Mouse (Mus musculus): ENCODE data around the gene Spdye4c. TPM values are rescaled to one million over a fixed set of nuclear protein-coding genes. Genes with fewer than 3 reads are reported as not detected.

Gene Spdye4c
- polyA plus RNA-seq, 1 experiment, result not detected

- TF ChIP-seq FOSL1 (IDR thresholded peaks at IDR 0.05; ENCODE audit: insufficient read depth, low read length, poor library complexity, severe bottlenecking), result no peak
- TF ChIP-seq USF1 (IDR thresholded peaks at IDR 0.05; ENCODE audit: low read depth), result no peak
- no peak for TF ChIP-seq CEBPB (IDR thresholded peaks at IDR 0.05; ENCODE audit: low read depth)
- no peak for TF ChIP-seq MAX (IDR thresholded peaks at IDR 0.05)
- no peak for TF ChIP-seq MYOG (IDR thresholded peaks at IDR 0.05; ENCODE audit: control insufficient read depth, extremely low read depth, insufficient read length)
- TF ChIP-seq MYOD1 (IDR thresholded peaks at IDR 0.05; ENCODE audit: control insufficient read depth, insufficient read length, low read depth), result no peak
- Histone ChIP-seq H3ac (ENCODE audit: control insufficient read depth, insufficient read length, low read depth) (no peak overlapping the region), H3K27me3 (ENCODE audit: control insufficient read depth, insufficient read depth, insufficient read length) (no peaks in the 10 kb centered on the region), H3K36me3 (ENCODE audit: control insufficient read depth, insufficient read depth) (peaks cover 80% of the 10 kb centered on the region), H3K4me3 (ENCODE audit: insufficient read depth, poor library complexity, severe bottlenecking) (no peak overlapping the region), H3K79me2 (ENCODE audit: control insufficient read depth, insufficient read depth) (no peaks in the 10 kb centered on the region), H3K79me3 (ENCODE audit: low read depth) (no peaks in the 10 kb centered on the region)
These were observed 22.4 kb downstream of the Spdye4c start for GRCm38 (mm10) chr2:128613365-128613764.

GRCm38 (mm10) chr2:128615366-128615765, 24.4 kb downstream of the Spdye4c start:
- Histone ChIP-seq H3K79me2 (ENCODE audit: control insufficient read depth, insufficient read depth) (no peaks in the 10 kb centered on the region), H3K36me3 (ENCODE audit: control insufficient read depth, insufficient read depth) (peaks cover 95% of the 10 kb centered on the region), H3K27me3 (ENCODE audit: control insufficient read depth, insufficient read depth, insufficient read length) (no peaks in the 10 kb centered on the region), H3K79me3 (ENCODE audit: low read depth) (no peaks in the 10 kb centered on the region), H3ac (ENCODE audit: control insufficient read depth, insufficient read length, low read depth) (no peak overlapping the region), H3K4me3 (ENCODE audit: insufficient read depth, poor library complexity, severe bottlenecking) (no peak overlapping the region)
- TF ChIP-seq MYOD1 (IDR thresholded peaks at IDR 0.05; ENCODE audit: control insufficient read depth, insufficient read length, low read depth) (no peak), CTCF (IDR thresholded peaks at IDR 0.05; ENCODE audit: control insufficient read depth, insufficient read depth, insufficient read length) (no peak), MAX (IDR thresholded peaks at IDR 0.05) (no peak), MYOG (IDR thresholded peaks at IDR 0.05; ENCODE audit: control insufficient read depth, extremely low read depth, insufficient read length) (no peak), CEBPB (IDR thresholded peaks at IDR 0.05; ENCODE audit: low read depth) (no peak), USF1 (IDR thresholded peaks at IDR 0.05; ENCODE audit: low read depth) (no peak)

GRCm38 (mm10) chr2:128620578-128620977, 29.6 kb downstream of the Spdye4c start:
- Histone ChIP-seq H3K4me3 (ENCODE audit: insufficient read depth, poor library complexity, severe bottlenecking) (no peak overlapping the region), H3ac (ENCODE audit: control insufficient read depth, insufficient read length, low read depth) (no peak overlapping the region), H3K27me3 (ENCODE audit: control insufficient read depth, insufficient read depth, insufficient read length) (no peaks in the 10 kb centered on the region), H3K36me3 (ENCODE audit: control insufficient read depth, insufficient read depth) (peaks cover 93% of the 10 kb centered on the region), H3K79me3 (ENCODE audit: low read depth) (no peaks in the 10 kb centered on the region), H3K79me2 (ENCODE audit: control insufficient read depth, insufficient read depth) (no peaks in the 10 kb centered on the region)
- TF ChIP-seq FOSL1 (IDR thresholded peaks at IDR 0.05; ENCODE audit: insufficient read depth, low read length, poor library complexity, severe bottlenecking) (no peak), CEBPB (IDR thresholded peaks at IDR 0.05; ENCODE audit: low read depth) (no peak), CTCF (IDR thresholded peaks at IDR 0.05; ENCODE audit: control insufficient read depth, insufficient read depth, insufficient read length) (no peak), MAX (IDR thresholded peaks at IDR 0.05) (no peak), USF1 (IDR thresholded peaks at IDR 0.05; ENCODE audit: low read depth) (no peak), MYOG (IDR thresholded peaks at IDR 0.05; ENCODE audit: control insufficient read depth, extremely low read depth, insufficient read length) (no peak), MYOD1 (IDR thresholded peaks at IDR 0.05; ENCODE audit: control insufficient read depth, insufficient read length, low read depth) (no peak)

Other genes starting within 250 kb of the Spdye4c start
- 45.3 TPM for gene Anapc1, start 96.2 kb downstream of the Spdye4c start, polyA plus RNA-seq (2012; fragmentation: generic; extraction: Trizol)
- gene Mertk, start 107.7 kb downstream of the Spdye4c start, polyA plus RNA-seq (2012; fragmentation: generic; extraction: Trizol), result 4.0 TPM
- 4.5 TPM for gene Tmem87b, start 226.9 kb downstream of the Spdye4c start, polyA plus RNA-seq (2012; fragmentation: generic; extraction: Trizol)